Mouse (Mus musculus): ENCODE results near the gene Gpatch8.
A peak's percentile ranks its signal among the peaks of the same experiment; 100 is the strongest.

Gene Gpatch8

DNA sequence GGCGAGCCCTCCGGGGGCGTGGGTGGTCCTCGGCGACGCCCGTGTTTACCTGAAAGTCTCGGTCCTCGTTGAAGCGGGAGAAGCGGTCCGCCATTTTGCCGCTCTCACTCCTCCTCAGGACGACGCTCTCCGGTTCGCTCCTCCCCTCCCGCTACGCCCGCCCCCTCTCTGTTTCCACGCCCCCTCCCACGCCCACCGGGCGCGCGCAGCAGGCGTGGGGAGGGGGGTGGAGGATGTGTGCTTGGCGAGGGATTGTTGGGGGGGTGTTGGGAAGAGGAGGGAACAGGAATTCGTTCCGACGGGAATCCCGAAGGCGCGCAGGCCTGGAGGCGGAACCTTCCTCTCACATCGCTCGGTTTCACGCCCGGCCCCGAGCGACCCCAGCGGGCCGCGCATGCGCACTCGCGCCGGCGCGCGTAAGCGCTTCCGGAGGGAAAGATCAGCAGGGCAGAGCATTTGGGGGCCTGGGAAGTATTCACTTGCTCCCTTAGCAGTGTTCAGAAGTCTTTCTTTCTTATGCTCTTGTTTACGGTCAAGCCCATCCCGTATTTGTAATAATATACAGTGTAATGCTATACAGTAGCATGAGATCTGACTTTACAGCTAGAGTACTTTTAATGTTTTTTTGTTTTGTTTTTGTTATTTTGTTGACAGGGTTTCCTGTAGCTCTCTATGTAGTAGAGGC, at the start of gene Gpatch8:
Gene Gpatch8, minus strand, starts transcription at position 362 of the 685 bp plus-strand sequence.
- DNase-seq (ENCODE audit: low read depth, low spot score) = peak; percentile 94

- DNase-seq (ENCODE audit: low read depth, low spot score) = peak; percentile 3
Measured at GRCm38 (mm10) chr11:102604777-102605552, 48.8 kb upstream of the Gpatch8 start.

- DNase-seq (ENCODE audit: low read depth, low spot score) = no peak
Measured at GRCm38 (mm10) chr11:102604010-102604584, 47.9 kb upstream of the Gpatch8 start, which contains the start of gene Fzd2. Gene Fzd2, plus strand, starts transcription at chr11:102604396.

- no peak for DNase-seq (ENCODE audit: low read depth, low spot score)
Measured at GRCm38 (mm10) chr11:102603496-102603850, 47.3 kb upstream of the Gpatch8 start.

GRCm38 (mm10) chr11:102602816-102603495, 46.8 kb upstream of the Gpatch8 start:
- no peak for DNase-seq (ENCODE audit: low read depth, low spot score)

DNA sequence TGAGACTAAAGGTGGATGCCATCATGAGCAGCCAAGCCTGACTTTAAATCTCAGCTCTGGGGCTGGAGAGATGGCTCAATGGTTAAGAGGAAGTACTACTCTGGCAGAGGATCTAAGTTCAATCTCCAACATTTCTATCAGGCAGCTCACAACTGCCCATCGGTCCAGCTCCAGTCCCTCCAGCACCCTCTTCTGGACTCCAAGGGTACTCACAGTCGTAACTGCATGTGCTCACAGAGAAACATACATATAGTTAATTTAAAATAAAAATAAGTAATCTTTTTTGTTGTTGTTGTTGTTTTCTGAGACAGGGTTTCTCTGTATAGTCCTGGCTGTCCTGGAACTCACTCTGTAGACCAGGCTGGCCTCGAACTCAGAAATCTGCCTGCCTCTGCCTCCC, 43.7 kb upstream of the Gpatch8 start:
- DNase-seq (ENCODE audit: low read depth, low spot score) = no peak

GRCm38 (mm10) chr11:102595341-102595820, 39.2 kb upstream of the Gpatch8 start:
- DNase-seq (ENCODE audit: low read depth, low spot score) = no peak

- no peak for DNase-seq (ENCODE audit: low read depth, low spot score)
Measured at GRCm38 (mm10) chr11:102587554-102587953, 31.4 kb upstream of the Gpatch8 start.

DNA sequence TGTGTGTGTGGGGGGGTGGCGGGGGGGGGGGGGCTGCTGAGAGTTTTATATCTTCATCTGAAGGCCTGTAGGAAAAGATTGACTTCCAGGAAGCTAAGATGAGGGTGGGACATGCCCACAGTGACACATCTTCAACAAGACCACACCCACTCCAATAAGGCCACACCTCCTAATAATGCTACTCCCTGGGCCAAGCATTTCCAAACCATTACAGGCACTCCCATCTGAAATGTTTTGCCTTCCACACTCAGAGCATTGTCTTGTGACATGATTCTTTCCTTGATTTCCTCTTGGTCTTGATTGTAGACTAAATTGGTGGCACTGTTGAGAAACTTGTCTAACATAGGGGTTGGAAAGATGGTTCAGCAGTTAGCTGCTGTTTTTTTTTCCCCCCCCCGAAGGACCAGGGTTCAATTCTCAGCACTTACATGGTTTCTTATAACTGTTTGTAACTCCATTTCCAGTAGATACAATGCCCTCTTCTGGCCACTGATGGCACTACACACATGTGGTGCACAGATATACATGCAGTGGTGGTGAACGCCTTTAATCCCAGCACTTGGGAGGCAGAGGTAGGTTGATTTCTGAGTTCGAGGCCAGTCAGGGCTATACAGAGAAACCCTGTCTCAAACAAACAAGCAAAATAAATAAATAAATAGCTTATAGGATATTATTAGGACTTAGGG, 30.4 kb upstream of the Gpatch8 start:
- no peak for DNase-seq (ENCODE audit: low read depth, low spot score)

DNA sequence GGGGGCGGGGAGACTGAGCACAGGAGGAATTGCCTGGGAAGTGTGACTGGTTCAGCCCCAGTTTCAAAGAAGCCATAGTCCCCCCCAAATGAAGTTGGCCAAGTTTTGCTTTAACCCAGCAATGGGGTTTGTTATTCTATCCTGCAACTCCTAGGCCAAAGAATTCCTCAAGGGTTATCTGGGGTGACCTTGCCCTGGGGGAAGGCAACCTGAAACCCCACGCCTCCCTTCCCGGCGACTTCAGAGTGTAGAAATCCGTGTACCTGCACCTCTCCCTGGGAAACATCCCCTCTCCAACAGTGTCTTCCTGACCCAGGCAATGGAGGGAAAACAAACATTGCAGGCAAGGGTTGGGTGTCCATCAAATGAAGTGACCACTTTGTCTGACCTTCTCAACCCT, 26.5 kb upstream of the Gpatch8 start:
- no peak for DNase-seq (ENCODE audit: low read depth, low spot score)

DNA sequence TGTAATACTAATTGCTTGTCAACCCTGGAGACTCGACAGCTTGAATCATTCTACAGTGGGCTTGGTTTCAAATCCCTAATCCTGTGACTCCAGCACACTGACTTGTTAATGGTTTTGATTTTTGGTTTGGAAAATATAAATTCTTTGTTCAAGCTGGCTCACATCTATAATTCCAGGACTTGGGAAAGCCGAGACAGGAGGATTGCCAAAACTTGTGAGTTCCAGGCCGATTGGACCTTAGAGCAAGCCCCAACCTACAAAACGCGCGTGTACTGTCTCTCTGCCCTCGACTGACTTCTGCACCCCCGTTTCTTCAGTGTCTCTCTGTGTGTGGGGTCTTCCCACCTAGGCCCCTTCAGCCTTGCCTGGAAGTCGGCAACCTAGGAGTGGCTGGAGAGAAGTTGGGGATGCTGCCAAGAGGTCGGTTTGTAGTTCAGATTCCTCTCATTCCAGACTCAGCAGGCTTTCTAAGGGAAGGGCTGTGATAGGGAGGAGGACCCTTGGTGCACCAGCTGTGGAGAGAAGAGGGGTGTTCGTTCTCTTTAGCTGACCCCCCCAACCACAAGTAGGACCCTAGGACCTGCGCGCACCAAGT, 25.9 kb upstream of the Gpatch8 start:
- DNase-seq (ENCODE audit: low read depth, low spot score) = no peak

GRCm38 (mm10) chr11:102581281-102582015, 25.3 kb upstream of the Gpatch8 start:
- DNase-seq (ENCODE audit: low read depth, low spot score) = no peak

- no peak for DNase-seq (ENCODE audit: low read depth, low spot score)
Measured at GRCm38 (mm10) chr11:102580034-102580330, 23.8 kb upstream of the Gpatch8 start.

DNA sequence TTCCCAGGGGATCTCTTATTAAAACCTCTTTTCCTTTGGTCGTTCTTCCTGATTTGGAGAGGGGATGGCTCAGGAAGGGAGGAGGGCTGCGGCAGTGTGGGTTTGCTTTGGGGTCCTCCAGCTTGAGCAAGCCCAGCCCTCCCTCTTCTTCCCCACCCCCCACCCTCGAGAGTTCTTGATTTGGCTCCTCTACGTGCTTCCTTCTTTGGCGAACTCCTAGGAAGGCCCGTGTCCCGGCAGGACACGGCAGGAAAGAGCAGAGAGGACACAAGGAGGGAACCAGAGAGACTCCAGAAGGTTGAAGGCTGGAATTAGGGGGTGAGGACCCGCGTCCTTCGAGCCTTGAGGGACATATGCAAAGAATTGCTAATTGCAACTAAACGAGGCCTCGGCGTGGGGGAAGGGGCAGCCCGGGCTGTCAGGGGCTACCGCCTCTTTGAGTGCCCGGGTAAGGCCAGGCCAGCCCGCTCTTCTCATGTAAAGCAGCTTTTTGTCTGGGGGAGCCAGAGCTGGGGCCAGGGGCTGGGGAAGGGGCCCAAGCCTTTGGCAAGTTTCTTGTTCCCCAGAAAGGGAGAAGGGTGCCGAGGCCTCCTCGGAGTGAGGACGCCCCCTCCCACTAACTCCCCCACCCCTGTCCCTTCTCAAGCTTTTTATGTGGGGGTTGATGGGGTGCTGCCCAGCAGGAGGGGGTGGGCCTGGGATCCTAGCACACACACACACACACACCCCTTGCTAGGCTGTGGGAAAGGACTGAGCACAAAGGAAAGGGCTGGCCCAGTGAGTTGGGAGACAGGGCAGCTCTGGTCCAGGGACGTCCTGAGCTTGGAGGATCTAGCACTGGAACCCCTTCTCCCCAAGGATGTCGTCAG, 23.2 kb upstream of the Gpatch8 start, which contains the start of gene Gm11627:
Gene Gm11627, minus strand, starts transcription at position 297 of the 869 bp plus-strand sequence.
- no peak for DNase-seq (ENCODE audit: low read depth, low spot score)

- DNase-seq (ENCODE audit: low read depth, low spot score) = peak; percentile 87
Measured at GRCm38 (mm10) chr11:102578341-102579118, 22.3 kb upstream of the Gpatch8 start.

- no peak for DNase-seq (ENCODE audit: low read depth, low spot score)
Measured at GRCm38 (mm10) chr11:102576050-102576754, 20.0 kb upstream of the Gpatch8 start.

DNA sequence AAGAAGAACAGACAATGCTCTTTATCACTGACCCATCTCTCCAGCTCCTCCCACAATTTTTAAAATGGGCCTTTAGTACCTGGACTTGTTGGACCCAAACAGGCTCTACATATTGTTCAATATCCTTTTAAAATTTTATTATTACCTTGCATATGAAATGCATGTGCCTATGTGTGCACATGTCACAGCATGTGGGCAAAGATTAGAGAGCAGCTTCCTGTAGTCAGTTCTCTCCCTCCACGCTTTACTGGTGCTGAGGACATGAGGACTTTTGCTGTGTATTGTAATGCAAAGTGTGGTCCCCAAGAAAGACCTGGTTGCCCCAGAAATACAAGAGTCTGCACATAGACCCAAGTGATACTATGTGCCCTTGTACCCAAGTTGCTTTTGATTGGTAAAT, 18.8 kb upstream of the Gpatch8 start:
- DNase-seq (ENCODE audit: low read depth, low spot score) = no peak

Measured in CD4-positive, CD25-positive, alpha-beta regulatory T cell, adult 2 months (primary cell).